Mouse (Mus musculus): Measurements from ENCODE around the gene Polr3e. TPM values are rescaled to one million over a fixed set of nuclear protein-coding genes. Genes with fewer than 3 reads are reported as not detected.
"Not testable (repeated sequence)": the region's sequence is repeated elsewhere in the genome, so short reads cannot be mapped to it uniquely, and the experiment has no call there.

Polr3e gene
- total RNA-seq, 2 experiments from 2014 or later: 0.42 to 2.3 TPM

GRCm38 (mm10) chr7:120901701-120902100 lies 15.8 kb upstream of the Polr3e start:
- no peak for ATAC-seq (replicated peaks; ENCODE audit: low FRiP score, poor library complexity, severe bottlenecking)

GRCm38 (mm10) chr7:120902931-120903330 lies 14.6 kb upstream of the Polr3e start:
- ATAC-seq (replicated peaks; ENCODE audit: low FRiP score, poor library complexity, severe bottlenecking): no peak

GRCm38 (mm10) chr7:120910172-120910571 lies 7.4 kb upstream of the Polr3e start:
- ATAC-seq (replicated peaks; ENCODE audit: low FRiP score, poor library complexity, severe bottlenecking): not testable (repeated sequence)

GRCm38 (mm10) chr7:120911268-120911667 lies 6.3 kb upstream of the Polr3e start:
- not testable (repeated sequence) for ATAC-seq (replicated peaks; ENCODE audit: low FRiP score, poor library complexity, severe bottlenecking)

- ATAC-seq (replicated peaks; ENCODE audit: low FRiP score, poor library complexity, severe bottlenecking): no peak
These were observed 4.2 kb upstream of the Polr3e start for GRCm38 (mm10) chr7:120913332-120913731.

- ATAC-seq (replicated peaks; ENCODE audit: low FRiP score, poor library complexity, severe bottlenecking): no peak
These were observed 1.2 kb upstream of the Polr3e start for GRCm38 (mm10) chr7:120916262-120916875.

GRCm38 (mm10) chr7:120917279-120917591 lies 309 bp upstream of the Polr3e start:
- ATAC-seq (replicated peaks; ENCODE audit: low FRiP score, poor library complexity, severe bottlenecking): no peak; the same call in 1 of the 2 replicates

- ATAC-seq (replicated peaks; ENCODE audit: low FRiP score, poor library complexity, severe bottlenecking): peak; percentile 79
These were observed 1.0 kb downstream of the Polr3e start for GRCm38 (mm10) chr7:120918526-120918962.

- ATAC-seq (replicated peaks; ENCODE audit: low FRiP score, poor library complexity, severe bottlenecking): no peak
These were observed 15.6 kb downstream of the Polr3e start for GRCm38 (mm10) chr7:120933110-120933509.

- peak; percentile 43 for ATAC-seq (replicated peaks; ENCODE audit: low FRiP score, poor library complexity, severe bottlenecking)
These were observed 16.2 kb downstream of the Polr3e start for GRCm38 (mm10) chr7:120933680-120934195.

GRCm38 (mm10) chr7:120934716-120935115 lies 17.2 kb downstream of the Polr3e start:
- ATAC-seq (replicated peaks; ENCODE audit: low FRiP score, poor library complexity, severe bottlenecking): peak; percentile 77

- ATAC-seq (replicated peaks; ENCODE audit: low FRiP score, poor library complexity, severe bottlenecking): no peak
These were observed 19.0 kb downstream of the Polr3e start for GRCm38 (mm10) chr7:120936522-120936921.

- no peak for ATAC-seq (replicated peaks; ENCODE audit: low FRiP score, poor library complexity, severe bottlenecking)
These were observed 20.7 kb downstream of the Polr3e start for GRCm38 (mm10) chr7:120938206-120938605.

GRCm38 (mm10) chr7:120940343-120940742 lies 22.8 kb downstream of the Polr3e start:
- ATAC-seq (replicated peaks; ENCODE audit: low FRiP score, poor library complexity, severe bottlenecking): no peak

GRCm38 (mm10) chr7:120941214-120941613 lies 23.7 kb downstream of the Polr3e start:
- ATAC-seq (replicated peaks; ENCODE audit: low FRiP score, poor library complexity, severe bottlenecking): no peak

GRCm38 (mm10) chr7:120942506-120942905 lies 25.0 kb downstream of the Polr3e start:
- no peak for ATAC-seq (replicated peaks; ENCODE audit: low FRiP score, poor library complexity, severe bottlenecking)

- no peak for ATAC-seq (replicated peaks; ENCODE audit: low FRiP score, poor library complexity, severe bottlenecking)
These were observed 26.5 kb downstream of the Polr3e start for GRCm38 (mm10) chr7:120943936-120944509.

- not testable (repeated sequence) for ATAC-seq (replicated peaks; ENCODE audit: low FRiP score, poor library complexity, severe bottlenecking)
These were observed 36.0 kb downstream of the Polr3e start for GRCm38 (mm10) chr7:120953591-120953990.

GRCm38 (mm10) chr7:120960116-120960515 lies 42.6 kb downstream of the Polr3e start:
- ATAC-seq (replicated peaks; ENCODE audit: low FRiP score, poor library complexity, severe bottlenecking): no peak

- no peak for ATAC-seq (replicated peaks; ENCODE audit: low FRiP score, poor library complexity, severe bottlenecking)
These were observed 43.1 kb downstream of the Polr3e start for GRCm38 (mm10) chr7:120960601-120961000.

- no peak for ATAC-seq (replicated peaks; ENCODE audit: low FRiP score, poor library complexity, severe bottlenecking)
These were observed 44.3 kb downstream of the Polr3e start for GRCm38 (mm10) chr7:120961893-120962292.

GRCm38 (mm10) chr7:120963126-120963525 lies 45.6 kb downstream of the Polr3e start:
- no peak for ATAC-seq (replicated peaks; ENCODE audit: low FRiP score, poor library complexity, severe bottlenecking)

Data from erythroid progenitor cell, adult 5-6 weeks (primary cell).